Mouse (Mus musculus): ENCODE data around the gene Errfi1. TPM values are rescaled to one million over a fixed set of nuclear protein-coding genes. Genes with fewer than 3 reads are reported as not detected.
"Not testable (repeated sequence)": the region's sequence is repeated elsewhere in the genome, so short reads cannot be mapped to it uniquely, and the experiment has no call there.

The Errfi1 gene
- polyA plus RNA-seq, 1 experiment from 2014 or later: 16.6 TPM

GRCm38 (mm10) chr4:150901651-150902050 lies 47.9 kb downstream of the Errfi1 start:
- Histone ChIP-seq H3K27me3 (replicated peaks; ENCODE audit: control insufficient read depth, insufficient read depth, low read length) (no peaks in the 10 kb centered on the region), H3K4me2 (ENCODE audit: low read length) (no peak overlapping the region), H3K4me1 (replicated peaks; ENCODE audit: control insufficient read depth, insufficient read depth, low read length) (no peaks in the 10 kb centered on the region), H3K9me3 (ENCODE audit: control insufficient read depth, low read length) (no peaks in the 10 kb centered on the region), H3K9ac (replicated peaks; ENCODE audit: low read depth, low read length) (no peak overlapping the region), H3K36me3 (ENCODE audit: control insufficient read depth, insufficient read depth) (peaks cover 35% of the 10 kb centered on the region), H3K27ac (ENCODE audit: low read length) (no peak overlapping the region), H3K4me3 (replicated peaks; ENCODE audit: low read length) (no peak overlapping the region)
- WGBS: 49% methylated on average over 9 of the region's 9 CpGs
- no peak for ATAC-seq

GRCm38 (mm10) chr4:150902062-150902461 lies 48.3 kb downstream of the Errfi1 start:
- H3K4me3 ChIP-seq (replicated peaks; ENCODE audit: low read length): no peak overlapping the region
- peaks cover 35% of the 10 kb centered on the region for H3K36me3 ChIP-seq (ENCODE audit: control insufficient read depth, insufficient read depth)
- no peaks in the 10 kb centered on the region for H3K9me3 ChIP-seq (ENCODE audit: control insufficient read depth, low read length)
- H3K27me3 ChIP-seq (replicated peaks; ENCODE audit: control insufficient read depth, insufficient read depth, low read length): no peaks in the 10 kb centered on the region
- no peaks in the 10 kb centered on the region for H3K4me1 ChIP-seq (replicated peaks; ENCODE audit: control insufficient read depth, insufficient read depth, low read length)
- no peak overlapping the region for H3K9ac ChIP-seq (replicated peaks; ENCODE audit: low read depth, low read length)
- 94% methylated on average over 12 of the region's 12 CpGs for WGBS
- H3K27ac ChIP-seq (ENCODE audit: low read length): no peak overlapping the region
- no peak for ATAC-seq
- no peak overlapping the region for H3K4me2 ChIP-seq (ENCODE audit: low read length)

- ATAC-seq: no peak
- Histone ChIP-seq H3K9me3 (ENCODE audit: control insufficient read depth, low read length) (no peaks in the 10 kb centered on the region), H3K36me3 (ENCODE audit: control insufficient read depth, insufficient read depth) (peaks cover 33% of the 10 kb centered on the region), H3K4me2 (ENCODE audit: low read length) (no peak overlapping the region), H3K4me1 (replicated peaks; ENCODE audit: control insufficient read depth, insufficient read depth, low read length) (peaks cover under 1% of the 10 kb centered on the region), H3K27me3 (replicated peaks; ENCODE audit: control insufficient read depth, insufficient read depth, low read length) (no peaks in the 10 kb centered on the region), H3K4me3 (replicated peaks; ENCODE audit: low read length) (no peak overlapping the region), H3K27ac (ENCODE audit: low read length) (no peak overlapping the region), H3K9ac (replicated peaks; ENCODE audit: low read depth, low read length) (no peak overlapping the region)
- 95% methylated on average over 14 of the region's 14 CpGs for WGBS
Measured at GRCm38 (mm10) chr4:150903091-150903742, 49.5 kb downstream of the Errfi1 start.

- no peak for ATAC-seq
- Histone ChIP-seq H3K27ac (ENCODE audit: low read length) (no peak overlapping the region), H3K9ac (replicated peaks; ENCODE audit: low read depth, low read length) (no peak overlapping the region), H3K9me3 (ENCODE audit: control insufficient read depth, low read length) (no peaks in the 10 kb centered on the region), H3K4me3 (replicated peaks; ENCODE audit: low read length) (no peak overlapping the region), H3K36me3 (ENCODE audit: control insufficient read depth, insufficient read depth) (peaks cover 16% of the 10 kb centered on the region), H3K27me3 (replicated peaks; ENCODE audit: control insufficient read depth, insufficient read depth, low read length) (no peaks in the 10 kb centered on the region), H3K4me2 (ENCODE audit: low read length) (no peak overlapping the region), H3K4me1 (replicated peaks; ENCODE audit: control insufficient read depth, insufficient read depth, low read length) (peaks cover 14% of the 10 kb centered on the region)
- 95% methylated on average over 8 of the region's 8 CpGs for WGBS
Measured at GRCm38 (mm10) chr4:150907099-150907498, 53.4 kb downstream of the Errfi1 start.

- H3K9ac ChIP-seq (replicated peaks; ENCODE audit: low read depth, low read length); H3K4me3 ChIP-seq (replicated peaks; ENCODE audit: low read length); H3K36me3 ChIP-seq (ENCODE audit: control insufficient read depth, insufficient read depth); H3K4me2 ChIP-seq (ENCODE audit: low read length); H3K27me3 ChIP-seq (replicated peaks; ENCODE audit: control insufficient read depth, insufficient read depth, low read length); H3K9me3 ChIP-seq (ENCODE audit: control insufficient read depth, low read length); H3K27ac ChIP-seq (ENCODE audit: low read length); ATAC-seq: not testable (repeated sequence)
- WGBS: 71% methylated on average over 5 of the region's 5 CpGs
- H3K4me1 ChIP-seq (replicated peaks; ENCODE audit: control insufficient read depth, insufficient read depth, low read length): peaks cover 16% of the 10 kb centered on the region
Measured at GRCm38 (mm10) chr4:150908512-150908911, 54.8 kb downstream of the Errfi1 start.

GRCm38 (mm10) chr4:150909451-150910156 lies 55.9 kb downstream of the Errfi1 start:
- Histone ChIP-seq H3K4me2 (ENCODE audit: low read length) (peak overlapping the region; percentile 79), H3K4me1 (replicated peaks; ENCODE audit: control insufficient read depth, insufficient read depth, low read length) (peaks cover 19% of the 10 kb centered on the region), H3K36me3 (ENCODE audit: control insufficient read depth, insufficient read depth) (peaks cover 3% of the 10 kb centered on the region; the same call in 1 of the 2 replicates), H3K9me3 (ENCODE audit: control insufficient read depth, low read length) (no peaks in the 10 kb centered on the region), H3K4me3 (replicated peaks; ENCODE audit: low read length) (peak overlapping the region; percentile 70), H3K9ac (replicated peaks; ENCODE audit: low read depth, low read length) (peak overlapping the region; percentile 68), H3K27me3 (replicated peaks; ENCODE audit: control insufficient read depth, insufficient read depth, low read length) (no peaks in the 10 kb centered on the region), H3K27ac (ENCODE audit: low read length) (peak overlapping the region; percentile 60)
- peak; percentile 88 for ATAC-seq
- under 1% methylated on average over 55 of the region's 56 CpGs for WGBS

GRCm38 (mm10) chr4:150910164-150910951 lies 56.6 kb downstream of the Errfi1 start:
- H3K9me3 ChIP-seq (ENCODE audit: control insufficient read depth, low read length): no peaks in the 10 kb centered on the region
- no peak; the same call in 1 of the 2 replicates for ATAC-seq
- peaks cover 25% of the 10 kb centered on the region for H3K4me1 ChIP-seq (replicated peaks; ENCODE audit: control insufficient read depth, insufficient read depth, low read length)
- peak overlapping the region; percentile 51; the same call in 1 of the 2 replicates for H3K9ac ChIP-seq (replicated peaks; ENCODE audit: low read depth, low read length)
- H3K4me3 ChIP-seq (replicated peaks; ENCODE audit: low read length): peak overlapping the region; percentile 36
- H3K4me2 ChIP-seq (ENCODE audit: low read length): peak overlapping the region; percentile 52
- H3K27me3 ChIP-seq (replicated peaks; ENCODE audit: control insufficient read depth, insufficient read depth, low read length): no peaks in the 10 kb centered on the region
- WGBS: 84% methylated on average over 19 of the region's 19 CpGs
- peak overlapping the region; percentile 60 for H3K27ac ChIP-seq (ENCODE audit: low read length)
- no peaks in the 10 kb centered on the region for H3K36me3 ChIP-seq (ENCODE audit: control insufficient read depth, insufficient read depth)

- ATAC-seq: no peak
- Histone ChIP-seq H3K27ac (ENCODE audit: low read length) (peak overlapping the region; percentile 79; the same call in 1 of the 2 replicates), H3K4me1 (replicated peaks; ENCODE audit: control insufficient read depth, insufficient read depth, low read length) (peaks cover 21% of the 10 kb centered on the region), H3K27me3 (replicated peaks; ENCODE audit: control insufficient read depth, insufficient read depth, low read length) (no peaks in the 10 kb centered on the region), H3K36me3 (ENCODE audit: control insufficient read depth, insufficient read depth) (no peaks in the 10 kb centered on the region), H3K9ac (replicated peaks; ENCODE audit: low read depth, low read length) (peak overlapping the region; percentile 78), H3K4me2 (ENCODE audit: low read length) (peak overlapping the region; percentile 82), H3K9me3 (ENCODE audit: control insufficient read depth, low read length) (no peaks in the 10 kb centered on the region), H3K4me3 (replicated peaks; ENCODE audit: low read length) (peak overlapping the region; percentile 75)
- 13% methylated on average over 12 of the region's 12 CpGs for WGBS
Measured at GRCm38 (mm10) chr4:150913743-150914142, 60.0 kb downstream of the Errfi1 start.

GRCm38 (mm10) chr4:150914290-150914733 lies 60.6 kb downstream of the Errfi1 start, which contains the start of the genes Park7 and Tnfrsf9:
TSS of gene Park7 (minus strand) at chr4:150914437.
TSS of gene Tnfrsf9 (plus strand) at chr4:150914562.
- peak; percentile 87 for ATAC-seq
- Histone ChIP-seq H3K27me3 (replicated peaks; ENCODE audit: control insufficient read depth, insufficient read depth, low read length) (no peaks in the 10 kb centered on the region), H3K36me3 (ENCODE audit: control insufficient read depth, insufficient read depth) (no peaks in the 10 kb centered on the region), H3K9ac (replicated peaks; ENCODE audit: low read depth, low read length) (peak within 1 kb of the TSS; percentile 78), H3K4me3 (replicated peaks; ENCODE audit: low read length) (peak within 1 kb of the TSS; percentile 75), H3K4me2 (ENCODE audit: low read length) (peak within 1 kb of the TSS; percentile 82), H3K27ac (ENCODE audit: low read length) (peak within 1 kb of the TSS; percentile 79), H3K4me1 (replicated peaks; ENCODE audit: control insufficient read depth, insufficient read depth, low read length) (peaks cover 16% of the 10 kb centered on the region), H3K9me3 (ENCODE audit: control insufficient read depth, low read length) (no peaks in the 10 kb centered on the region)
- under 1% methylated on average over 48 of the region's 48 CpGs for WGBS

Measured in forebrain, embryonic 16.5 days (tissue).